Mouse (Mus musculus) bone marrow macrophage, adult 2 months (primary cell): ENCODE data around the gene Il16.

Experiments used
- CTCF ChIP-seq: IDR thresholded peaks from 2 replicates; pipeline ENCODE4 v1.5.1; 2012; ENCODE audit warnings: low read depth, mild to moderate bottlenecking, low read length, moderate library complexity
- POLR2A ChIP-seq: IDR thresholded peaks from 2 replicates; pipeline ENCODE4 v1.6.1; 2012; ENCODE audit warnings: mild to moderate bottlenecking, low read depth, low read length, borderline replicate concordance

GRCm38 (mm10) chr7:83667936-83668645, 77.4 kb downstream of the Il16 start:
- no peak for TF ChIP-seq CTCF
- TF ChIP-seq POLR2A: no peak
